Mouse (Mus musculus) embryonic fibroblast, embryonic 13.5 days (primary cell): ENCODE measurements around the gene Gm609.

Experiments
- CTCF ChIP-seq: IDR thresholded peaks from 2 replicates; pipeline ENCODE4 v1.5.1; 2011; ENCODE audit warnings: mild to moderate bottlenecking, control low read depth, low read length, moderate library complexity, borderline replicate concordance; ENCODE audit not compliant: insufficient read depth
- POLR2A ChIP-seq: IDR thresholded peaks from 2 replicates; pipeline ENCODE4 v1.6.1; 2011; ENCODE audit warnings: low read depth, mild to moderate bottlenecking, control low read depth, low read length, moderate library complexity

DNA sequence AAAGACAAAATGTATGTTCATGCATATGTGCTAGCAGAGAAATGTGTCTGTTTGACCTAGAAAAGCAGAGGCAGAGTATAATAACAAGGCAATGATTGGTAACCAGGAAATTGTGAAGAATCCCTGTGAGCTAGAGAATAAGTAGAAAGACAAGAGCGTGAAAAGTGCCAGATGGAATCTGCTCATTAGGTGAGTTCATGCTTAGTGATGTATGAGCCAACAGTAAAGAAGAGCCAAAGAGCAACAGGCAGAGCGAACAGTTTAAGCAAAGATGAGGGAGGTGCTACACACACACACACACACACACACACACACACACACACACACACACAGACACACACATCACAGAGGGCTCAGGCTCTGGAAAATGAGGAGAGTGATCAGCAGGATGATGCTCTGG is 95.3 kb downstream of the Gm609 start:
- no peak for TF ChIP-seq POLR2A
- TF ChIP-seq CTCF: no peak
